Mouse (Mus musculus) heart, embryonic 15.5 days (tissue): ENCODE data around the gene Pgbd5. TPM values are rescaled to one million over a fixed set of nuclear protein-coding genes. Genes with fewer than 3 reads are reported as not detected.

Source experiments
- ATAC-seq: fragments of 200-750 bp; cut with Nextera tagmentation; replicated peaks from 2 replicates; pipeline ENCODE4 v1.8.0; 2017; ENCODE audit warnings: low read depth, moderate TSS enrichment; ENCODE audit not compliant: insufficient number of reproducible peaks, insufficient read depth, low FRiP score
- H3K27ac ChIP-seq: fragments of 300-500 bp; sonication (generic); 2 replicates; pipeline ENCODE4 v1.5.1; 2015; ENCODE audit warnings: mild to moderate bottlenecking, inconsistent platforms
- H3K27me3 ChIP-seq: fragments of 300-500 bp; sonication (generic); 2 replicates; pipeline ENCODE4 v1.6.1; 2015; ENCODE audit warnings: inconsistent platforms
- H3K36me3 ChIP-seq: fragments of 300-500 bp; sonication (generic); 2 replicates; pipeline ENCODE4 v1.6.1; 2015; ENCODE audit warnings: mild to moderate bottlenecking, inconsistent platforms
- H3K4me1 ChIP-seq: fragments of 300-500 bp; sonication (generic); replicated peaks from 2 replicates; pipeline ENCODE4 v1.6.1; 2015; ENCODE audit warnings: inconsistent platforms
- H3K4me2 ChIP-seq: fragments of 300-500 bp; sonication (generic); 2 replicates; pipeline ENCODE4 v1.6.1; 2015; ENCODE audit warnings: inconsistent platforms, mild to moderate bottlenecking, moderate library complexity
- H3K4me3 ChIP-seq: fragments of 300-500 bp; sonication (generic); 2 replicates; pipeline ENCODE4 v1.5.1; 2015; ENCODE audit warnings: mild to moderate bottlenecking, inconsistent platforms
- H3K9ac ChIP-seq: fragments of 300-500 bp; sonication (generic); 2 replicates; pipeline ENCODE4 v1.6.1; 2015; ENCODE audit warnings: mild to moderate bottlenecking, inconsistent platforms
- H3K9me3 ChIP-seq: fragments of 300-500 bp; sonication (generic); replicated peaks from 2 replicates; pipeline ENCODE4 v1.6.1; 2016; ENCODE audit warnings: inconsistent platforms
- WGBS: fragments of 180-500 bp; shearing (Covaris S2); methylation state at CpG from one replicate; pipeline ENCODE4 v1.1.7; 2015; ENCODE audit warnings: mixed read lengths; 5-methylcytosine and 5-hydroxymethylcytosine counted together
- polyA plus RNA-seq: library from polyadenylated mRNA; unstranded; fragments of >200 nt; fragmentation: Nextera tagmentation; extraction: Ambion mirVana; gene quantifications from 2 replicates; pipeline ENCODE4 v1.2.1, GENCODE M21; 2015

The Pgbd5 gene
- 1.9 and 2.3 TPM in 2 replicates for polyA plus RNA-seq

DNA sequence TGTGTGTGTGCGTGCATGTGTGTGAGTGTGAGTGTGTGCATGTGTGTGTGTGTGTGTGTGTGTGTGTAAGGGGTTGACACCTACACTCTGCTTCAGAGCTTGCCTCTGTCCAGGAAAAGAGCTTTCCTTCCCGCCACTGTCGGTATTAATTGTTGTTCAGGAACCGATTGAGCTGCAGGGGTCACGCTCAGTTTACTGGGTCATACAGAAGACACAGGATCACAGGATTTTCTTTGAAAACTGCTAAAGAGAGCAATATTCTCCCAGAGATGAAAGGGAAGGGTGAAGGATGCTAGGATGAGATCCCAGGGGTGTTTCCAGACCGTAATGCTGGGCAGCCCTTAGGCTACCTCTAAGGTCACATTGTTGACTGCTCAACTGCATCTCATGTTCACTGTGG lies at the start of gene Pgbd5:
TSS of gene Pgbd5 (minus strand) at position 101 of the 400 bp plus-strand sequence.
- H3K4me2 ChIP-seq = no peak within 1 kb of the TSS
- H3K36me3 ChIP-seq = no peaks in the 10 kb centered on the region
- H3K9me3 ChIP-seq = no peaks in the 10 kb centered on the region
- ATAC-seq = no peak
- H3K27me3 ChIP-seq = 0 out of 2 replicates have a peak, but pooled peaks cover 3% of the 10 kb centered on the region
- H3K4me1 ChIP-seq = peaks cover 5% of the 10 kb centered on the region; the same call in 1 of the 2 replicates
- 79% methylated on average over 6 of the region's 6 CpGs for WGBS
- no peak within 1 kb of the TSS for H3K27ac ChIP-seq
- H3K4me3 ChIP-seq = no peak within 1 kb of the TSS
- no peak within 1 kb of the TSS for H3K9ac ChIP-seq

DNA sequence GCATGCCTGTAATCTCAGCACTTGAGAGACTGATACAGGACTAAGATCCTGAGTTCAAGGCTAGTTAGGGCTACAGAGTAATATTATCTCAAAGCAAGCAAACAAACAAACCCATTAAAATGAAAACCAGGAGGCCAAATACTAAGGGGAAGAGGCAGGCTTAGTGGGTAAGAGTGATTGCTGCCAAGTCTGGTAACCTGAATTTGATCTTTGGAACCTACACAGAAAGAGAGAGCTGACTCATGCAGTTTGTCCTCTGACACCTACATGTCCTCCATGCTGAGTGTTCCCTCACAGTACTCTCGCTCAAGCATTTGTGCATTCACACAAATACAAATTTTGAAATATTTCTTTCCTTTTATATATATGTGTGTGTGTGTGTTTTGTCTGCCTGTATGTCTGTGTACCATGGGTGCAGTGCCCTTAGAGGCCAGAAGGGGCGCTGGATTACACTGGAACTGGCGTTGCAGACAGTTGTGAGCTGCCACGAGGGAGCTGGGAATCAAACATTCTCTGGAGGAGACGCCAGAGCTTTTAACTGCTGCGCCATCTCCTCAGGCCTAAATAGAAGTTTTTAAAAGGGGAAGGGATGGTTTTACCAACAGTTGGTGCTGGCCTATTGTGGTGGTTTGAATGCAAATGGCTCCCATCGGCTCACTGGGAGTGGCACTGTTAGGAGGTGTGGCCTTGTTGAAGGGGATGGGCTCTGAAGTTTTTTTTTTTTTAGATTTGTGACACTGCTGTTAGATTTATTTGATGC lies 44.1 kb upstream of the Pgbd5 start:
- Histone ChIP-seq H3K27me3 (no peaks in the 10 kb centered on the region), H3K9me3 (no peaks in the 10 kb centered on the region), H3K4me3 (no peak overlapping the region), H3K36me3 (no peaks in the 10 kb centered on the region), H3K27ac (no peak overlapping the region), H3K4me1 (no peaks in the 10 kb centered on the region), H3K9ac (no peak overlapping the region), H3K4me2 (no peak overlapping the region)
- no peak for ATAC-seq
- 72% methylated on average over 7 of the region's 7 CpGs for WGBS

DNA sequence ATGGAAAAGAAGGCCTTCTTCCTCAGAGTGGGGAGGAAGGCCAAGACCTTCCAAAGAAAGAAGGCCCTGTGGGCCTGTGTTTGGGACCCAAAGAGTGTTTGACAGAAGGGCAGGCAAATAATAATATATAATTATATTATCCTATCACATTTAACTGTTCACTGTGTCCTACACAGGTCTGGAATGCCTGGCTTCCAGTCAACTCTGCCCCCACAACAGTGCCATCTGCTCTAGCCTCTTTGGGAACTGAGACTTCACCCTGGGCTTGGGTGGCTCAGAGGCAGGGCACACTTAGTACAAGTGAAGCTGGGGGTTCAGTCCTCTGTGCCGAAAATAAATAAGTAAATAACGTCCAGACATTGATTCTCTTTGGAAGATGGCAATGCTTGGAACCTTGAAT lies 43.3 kb upstream of the Pgbd5 start:
- H3K27me3 ChIP-seq = no peaks in the 10 kb centered on the region
- no peak overlapping the region for H3K27ac ChIP-seq
- ATAC-seq = no peak
- no peaks in the 10 kb centered on the region for H3K36me3 ChIP-seq
- H3K4me1 ChIP-seq = no peaks in the 10 kb centered on the region
- H3K4me3 ChIP-seq = no peak overlapping the region
- H3K9me3 ChIP-seq = no peaks in the 10 kb centered on the region
- no peak overlapping the region for H3K9ac ChIP-seq
- no peak overlapping the region for H3K4me2 ChIP-seq
- WGBS = 75% methylated on average over 2 of the region's 2 CpGs

DNA sequence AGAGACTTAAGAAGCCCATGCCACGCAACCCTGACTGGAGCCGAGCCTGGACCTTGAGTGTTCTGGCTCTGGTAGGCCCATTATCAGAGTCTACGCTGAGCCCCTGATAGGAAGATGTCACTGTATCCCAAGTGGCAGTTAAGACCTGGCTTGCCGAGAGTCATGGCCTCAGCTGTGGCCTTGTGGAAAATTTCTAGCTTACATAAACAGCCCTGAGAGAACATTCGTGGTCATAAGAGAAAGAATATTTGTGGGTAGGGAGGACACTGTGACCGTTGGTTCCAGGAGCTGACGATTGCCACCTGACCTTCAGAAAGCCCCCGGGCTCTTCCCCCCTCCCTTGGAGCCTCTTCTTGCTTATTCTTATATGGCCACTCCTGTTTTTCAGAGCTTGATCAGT lies 40.9 kb upstream of the Pgbd5 start:
- Histone ChIP-seq H3K36me3 (no peaks in the 10 kb centered on the region), H3K27me3 (no peaks in the 10 kb centered on the region), H3K9me3 (no peaks in the 10 kb centered on the region), H3K4me1 (no peaks in the 10 kb centered on the region), H3K9ac (no peak overlapping the region), H3K4me3 (no peak overlapping the region), H3K4me2 (no peak overlapping the region), H3K27ac (no peak overlapping the region)
- ATAC-seq = no peak
- 66% methylated on average over 8 of the region's 8 CpGs for WGBS

DNA sequence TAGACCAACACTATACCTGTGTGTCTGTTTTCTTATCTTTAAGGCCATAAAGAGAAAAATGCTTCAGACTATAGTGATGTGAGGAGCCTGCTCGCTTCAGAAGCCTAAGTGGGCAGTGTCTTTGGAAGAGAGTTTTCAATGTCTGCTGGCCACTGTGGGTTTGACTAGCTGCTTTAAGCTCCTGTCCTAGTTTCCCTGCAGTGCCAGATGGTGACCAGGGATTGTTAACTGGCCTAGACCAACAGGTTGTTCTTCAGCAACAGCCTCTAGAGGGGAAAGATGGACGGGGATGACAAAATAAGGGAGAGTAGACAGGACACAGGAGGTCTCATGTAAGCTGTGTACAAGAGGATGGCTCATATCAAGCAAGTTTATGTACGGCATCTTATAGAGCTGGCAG lies 39.8 kb upstream of the Pgbd5 start:
- WGBS = 76% methylated on average over 3 of the region's 3 CpGs
- no peak for ATAC-seq

DNA sequence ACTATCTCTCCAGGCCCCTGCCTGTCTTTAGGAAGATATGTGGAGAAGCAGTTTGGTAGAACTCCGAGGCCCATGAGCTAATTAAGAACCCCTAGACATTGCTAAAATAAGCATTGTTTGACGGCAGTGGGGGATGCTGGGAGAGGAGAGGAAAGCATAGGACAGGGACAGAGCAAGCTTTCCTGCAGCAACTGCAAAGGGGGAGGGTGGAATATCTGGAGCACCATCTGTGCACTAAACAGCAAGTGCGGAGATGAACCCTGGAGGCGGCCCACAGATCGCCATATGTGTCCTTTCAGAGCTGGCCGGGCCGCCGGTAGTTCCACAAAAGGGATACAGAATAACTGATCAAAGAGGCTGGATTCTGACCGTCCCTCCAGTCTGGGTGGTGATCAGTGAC lies 37.2 kb upstream of the Pgbd5 start:
- no peak overlapping the region for H3K27ac ChIP-seq
- no peak overlapping the region for H3K4me3 ChIP-seq
- no peaks in the 10 kb centered on the region for H3K27me3 ChIP-seq
- H3K4me1 ChIP-seq = no peaks in the 10 kb centered on the region
- H3K4me2 ChIP-seq = no peak overlapping the region
- H3K9ac ChIP-seq = no peak overlapping the region
- H3K9me3 ChIP-seq = no peaks in the 10 kb centered on the region
- 67% methylated on average over 9 of the region's 9 CpGs for WGBS
- no peak for ATAC-seq
- no peaks in the 10 kb centered on the region for H3K36me3 ChIP-seq

More for the DNA sequence above, 39.8 kb upstream of the Pgbd5 start:
- Histone ChIP-seq H3K4me3 (no peak overlapping the region), H3K4me2 (no peak overlapping the region), H3K27ac (no peak overlapping the region), H3K4me1 (no peaks in the 10 kb centered on the region), H3K9me3 (no peaks in the 10 kb centered on the region), H3K9ac (no peak overlapping the region), H3K36me3 (no peaks in the 10 kb centered on the region), H3K27me3 (no peaks in the 10 kb centered on the region)

DNA sequence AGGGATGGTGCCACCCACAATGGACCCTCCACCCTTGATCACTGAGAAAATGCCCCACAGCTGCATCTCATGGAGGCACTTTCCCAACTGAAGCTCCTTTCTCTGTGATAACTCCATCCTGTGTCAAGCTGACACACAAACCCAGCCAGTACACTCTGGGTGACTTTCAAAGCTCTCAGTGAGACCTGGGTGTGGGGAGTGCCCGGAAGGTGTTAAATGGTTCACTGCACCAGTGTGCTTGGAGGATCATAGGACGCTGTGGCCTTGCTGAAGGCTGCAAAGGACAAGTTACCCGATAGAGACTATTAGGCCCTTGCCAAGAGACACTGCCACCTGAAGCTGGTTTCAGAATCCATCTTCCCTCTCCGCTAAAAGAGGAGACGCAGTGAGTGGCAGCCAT lies 36.2 kb upstream of the Pgbd5 start:
- H3K9ac ChIP-seq = no peak overlapping the region
- no peak for ATAC-seq
- H3K27ac ChIP-seq = no peak overlapping the region
- no peaks in the 10 kb centered on the region for H3K27me3 ChIP-seq
- WGBS = 72% methylated on average over 5 of the region's 5 CpGs
- H3K4me1 ChIP-seq = no peaks in the 10 kb centered on the region
- no peaks in the 10 kb centered on the region for H3K36me3 ChIP-seq
- no peak overlapping the region for H3K4me2 ChIP-seq
- H3K9me3 ChIP-seq = no peaks in the 10 kb centered on the region
- no peak overlapping the region for H3K4me3 ChIP-seq

DNA sequence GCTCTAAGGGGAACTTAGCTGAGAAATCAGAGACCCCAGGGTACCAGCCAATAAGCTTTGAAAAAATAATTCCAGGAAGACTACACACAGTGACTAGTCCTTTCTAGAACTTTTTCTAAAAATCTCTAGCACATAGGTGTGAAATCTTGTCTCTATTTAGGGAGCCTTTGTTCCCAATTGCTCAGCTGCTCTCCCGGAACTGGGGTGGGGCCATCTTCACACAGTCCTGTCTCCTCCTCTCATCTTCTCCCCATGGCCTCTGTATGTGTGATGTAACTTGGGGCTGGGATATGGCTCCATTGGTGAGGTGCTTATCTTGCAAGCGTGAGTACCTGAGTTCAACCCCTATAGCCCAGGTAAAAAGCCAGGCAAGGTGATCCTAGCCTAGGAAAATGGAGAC lies 25.2 kb upstream of the Pgbd5 start:
- no peak overlapping the region for H3K9ac ChIP-seq
- 53% methylated on average over 2 of the region's 2 CpGs for WGBS
- no peak overlapping the region for H3K4me2 ChIP-seq
- H3K36me3 ChIP-seq = no peaks in the 10 kb centered on the region
- H3K27ac ChIP-seq = no peak overlapping the region
- H3K9me3 ChIP-seq = no peaks in the 10 kb centered on the region
- H3K4me3 ChIP-seq = no peak overlapping the region
- no peak for ATAC-seq
- no peaks in the 10 kb centered on the region for H3K27me3 ChIP-seq
- no peaks in the 10 kb centered on the region for H3K4me1 ChIP-seq

DNA sequence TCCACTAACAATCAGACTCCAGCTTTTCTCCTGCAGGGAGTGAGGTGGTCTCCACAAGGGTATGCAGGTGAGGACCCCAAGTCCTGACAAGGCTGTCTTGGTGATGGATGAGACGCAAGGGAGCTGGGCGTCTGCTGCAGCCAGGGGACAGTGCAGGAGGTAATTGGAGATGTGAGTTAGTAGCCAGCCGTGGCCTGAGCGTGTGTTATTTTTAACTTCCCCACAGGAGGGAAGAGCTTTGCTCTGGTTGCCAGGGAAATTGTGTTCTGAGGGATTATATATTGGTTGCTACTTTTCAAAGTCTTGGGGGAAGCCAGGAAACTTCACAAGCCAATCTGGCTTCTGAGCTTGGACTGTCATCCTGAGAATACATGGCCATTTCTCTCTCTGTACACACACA lies 23.7 kb upstream of the Pgbd5 start:
- Histone ChIP-seq H3K27ac (no peak overlapping the region), H3K36me3 (no peaks in the 10 kb centered on the region), H3K27me3 (peaks cover 4% of the 10 kb centered on the region; the same call in 1 of the 2 replicates), H3K4me3 (no peak overlapping the region), H3K4me2 (no peak overlapping the region), H3K4me1 (no peaks in the 10 kb centered on the region), H3K9ac (no peak overlapping the region), H3K9me3 (no peaks in the 10 kb centered on the region)
- no peak for ATAC-seq
- whole genome bisulfite sequencing = 22% methylated on average over 4 of the region's 4 CpGs

DNA sequence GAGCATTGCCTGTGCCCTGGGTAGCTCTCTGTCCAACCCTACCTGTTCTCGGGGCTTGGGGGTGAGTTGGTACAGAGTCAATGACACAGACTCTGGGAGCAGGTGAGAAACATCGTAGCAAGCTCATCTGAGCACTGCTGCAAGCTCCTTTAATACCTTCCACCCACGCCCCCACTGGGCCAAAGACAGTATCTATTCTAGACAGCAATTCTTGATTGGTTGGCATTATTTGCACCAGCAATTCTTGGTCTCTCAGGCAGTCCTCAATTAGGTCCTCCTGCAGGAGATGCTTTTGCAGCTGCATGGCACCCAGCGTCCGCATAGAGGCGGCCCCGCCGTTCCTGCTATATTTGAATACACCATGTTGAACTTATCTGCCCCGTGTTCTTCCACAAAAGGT lies 22.7 kb upstream of the Pgbd5 start:
- Histone ChIP-seq H3K27ac (no peak overlapping the region), H3K4me3 (no peak overlapping the region), H3K9ac (no peak overlapping the region), H3K36me3 (no peaks in the 10 kb centered on the region), H3K9me3 (no peaks in the 10 kb centered on the region), H3K4me1 (no peaks in the 10 kb centered on the region), H3K4me2 (no peak overlapping the region), H3K27me3 (peaks cover 4% of the 10 kb centered on the region; the same call in 1 of the 2 replicates)
- 79% methylated on average over 9 of the region's 9 CpGs for WGBS
- ATAC-seq = no peak

DNA sequence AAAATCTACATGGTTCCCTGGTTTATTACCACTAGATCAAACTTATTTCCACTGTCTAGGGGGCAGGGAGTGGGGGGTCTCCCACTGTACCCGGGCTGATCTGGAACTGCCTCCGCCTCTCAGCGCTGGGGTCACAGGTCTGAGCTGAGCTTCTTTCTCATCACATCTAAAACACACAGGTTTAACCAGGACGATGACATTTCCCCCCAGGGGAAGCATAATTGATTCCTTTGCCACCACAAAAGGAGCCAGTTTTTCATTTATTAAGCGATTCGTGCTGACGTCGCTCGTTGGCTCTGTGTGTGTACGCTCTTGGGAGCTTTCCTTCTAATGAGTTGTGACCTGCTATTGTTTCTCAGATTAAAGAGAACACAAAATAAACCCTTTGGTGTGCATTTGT lies 21.6 kb upstream of the Pgbd5 start:
- H3K27ac ChIP-seq = no peak overlapping the region
- H3K4me1 ChIP-seq = no peaks in the 10 kb centered on the region
- no peaks in the 10 kb centered on the region for H3K36me3 ChIP-seq
- no peak overlapping the region for H3K4me2 ChIP-seq
- no peaks in the 10 kb centered on the region for H3K9me3 ChIP-seq
- H3K4me3 ChIP-seq = no peak overlapping the region
- 79% methylated on average over 10 of the region's 10 CpGs for WGBS
- ATAC-seq = no peak
- peaks cover 4% of the 10 kb centered on the region; the same call in 1 of the 2 replicates for H3K27me3 ChIP-seq
- no peak overlapping the region for H3K9ac ChIP-seq

DNA sequence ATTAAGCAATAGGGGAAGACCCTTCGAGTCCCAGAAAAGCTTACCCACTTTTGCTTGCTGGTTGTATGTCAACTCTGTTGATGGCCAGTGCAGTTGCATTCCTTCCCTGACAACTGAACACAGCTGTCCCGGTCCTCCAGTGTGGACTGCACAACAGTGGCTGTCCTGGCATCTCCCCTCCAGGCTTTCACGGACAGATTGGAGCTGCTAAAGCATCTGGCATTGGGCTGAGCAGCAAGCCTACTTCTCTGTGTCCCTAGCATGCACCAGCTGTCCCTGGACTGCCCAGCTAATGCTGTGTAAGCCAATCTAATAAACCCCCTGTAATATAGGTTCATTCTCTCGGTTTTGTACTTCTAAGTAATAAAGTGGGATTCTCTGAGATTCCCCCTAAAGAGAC lies 21.2 kb upstream of the Pgbd5 start:
- Histone ChIP-seq H3K4me2 (no peak overlapping the region), H3K27ac (no peak overlapping the region), H3K9ac (no peak overlapping the region), H3K9me3 (no peaks in the 10 kb centered on the region), H3K27me3 (peaks cover 4% of the 10 kb centered on the region; the same call in 1 of the 2 replicates), H3K36me3 (no peaks in the 10 kb centered on the region), H3K4me1 (no peaks in the 10 kb centered on the region), H3K4me3 (no peak overlapping the region)
- no peak for ATAC-seq
- 61% methylated on average over 4 of the region's 4 CpGs for WGBS
